Comparison of ENCODE assay signal across 14 mouse cellular contexts in the genomic region with DNA sequence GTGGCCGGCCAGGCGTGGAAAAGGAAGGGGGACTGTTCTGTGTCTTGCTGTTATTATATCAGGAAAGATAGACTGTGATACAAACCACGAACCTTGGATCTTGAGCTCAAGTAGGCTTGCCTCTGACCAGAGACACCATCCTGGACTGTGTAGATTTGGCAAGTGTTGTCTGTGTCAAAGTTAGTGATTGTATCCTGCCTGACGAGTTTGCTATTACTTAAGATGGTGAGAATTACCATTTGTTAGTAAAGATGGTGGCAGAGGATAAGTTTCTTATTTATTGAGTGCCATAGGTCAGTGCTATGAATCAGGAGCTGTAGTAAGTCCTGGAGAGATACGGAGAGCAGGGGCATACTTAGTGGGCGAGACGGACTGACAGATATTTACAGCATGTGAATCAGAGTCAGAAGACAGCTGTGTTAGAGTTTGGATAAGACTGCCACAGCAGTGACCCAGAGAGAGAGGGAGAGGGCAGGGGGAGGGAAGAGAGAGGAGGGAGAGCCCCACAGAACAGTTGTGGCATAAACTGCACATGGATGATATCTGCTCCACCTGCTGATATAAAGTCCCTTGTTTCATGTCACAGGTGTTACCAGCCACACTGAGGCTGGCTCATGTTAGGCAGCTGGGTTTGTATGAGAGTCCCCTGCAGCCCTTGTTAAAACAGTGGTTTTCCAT. TPM values are rescaled to one million over a fixed set of nuclear protein-coding genes. Genes with fewer than 3 reads are reported as not detected.
DNase-seq lines count a peak whose midpoint lies in the region; ATAC-seq lines count a peak whose summit lies in the region.
"Had no signal": no experiment of that assay in that cellular context is flagged by ENCODE, and none has a peak within 500 bp of the region (broad histone marks: within the 10 kb centered on the region; RNA-seq: fewer than 3 reads in every experiment).

No protein-coding gene starts in this region.

- H3K4me1 ChIP-seq in kidney, embryonic 16.5 days (ENCODE audit: insufficient read depth, low read length): peaks cover 40% of the 10 kb centered on the region
- peaks cover 40% of the 10 kb centered on the region for H3K4me1 ChIP-seq in embryonic facial prominence, embryonic 15.5 days
- H3K4me1 ChIP-seq in stomach, embryonic 14.5 days (ENCODE audit: control insufficient read depth, insufficient read depth, low read length): peaks cover 51% of the 10 kb centered on the region
- peaks cover 50% of the 10 kb centered on the region for H3K4me1 ChIP-seq in hindbrain, embryonic 10.5 days (replicated peaks)

- peak overlapping the region; percentile 20; the same call in 1 of the 2 replicates for H3K4me2 ChIP-seq in kidney, embryonic 16.5 days (replicated peaks; ENCODE audit: low read depth, low read length)
- no peak overlapping the region for H3K4me2 ChIP-seq in embryonic facial prominence, embryonic 15.5 days (replicated peaks)
- 0 out of 2 replicates have a peak overlapping the region, but pooled peaks have one; percentile 7 for H3K4me2 ChIP-seq in stomach, embryonic 14.5 days (replicated peaks; ENCODE audit: low read depth, low read length)
- H3K4me2 ChIP-seq: midbrain, embryonic 15.5 days had no signal

- no peaks in the 10 kb centered on the region for H3K9me3 ChIP-seq in kidney, embryonic 16.5 days (ENCODE audit: low read length)
- H3K9me3 ChIP-seq in embryonic facial prominence, embryonic 15.5 days (replicated peaks): no peaks in the 10 kb centered on the region
- no peaks in the 10 kb centered on the region for H3K9me3 ChIP-seq in stomach, embryonic 14.5 days (ENCODE audit: control insufficient read depth, low read depth, low read length)
- no peaks in the 10 kb centered on the region for H3K9me3 ChIP-seq in hindbrain, embryonic 10.5 days
- H3K9me3 ChIP-seq: midbrain, embryonic 15.5 days had no signal

- H3K4me3 ChIP-seq in kidney, embryonic 16.5 days (ENCODE audit: low read length): no peak overlapping the region
- H3K4me3 ChIP-seq in embryonic facial prominence, embryonic 15.5 days (replicated peaks): no peak overlapping the region
- no peak overlapping the region for H3K4me3 ChIP-seq in stomach, embryonic 14.5 days (ENCODE audit: low read depth, low read length)
- H3K4me3 ChIP-seq in hindbrain, embryonic 10.5 days: no peak overlapping the region
- H3K4me3 ChIP-seq: midbrain, embryonic 15.5 days had no signal

- H3K27me3 ChIP-seq in kidney, embryonic 16.5 days (ENCODE audit: insufficient read depth, low read length): no peaks in the 10 kb centered on the region
- H3K27me3 ChIP-seq in embryonic facial prominence, embryonic 15.5 days: no peaks in the 10 kb centered on the region
- H3K27me3 ChIP-seq in stomach, embryonic 14.5 days (ENCODE audit: control insufficient read depth, insufficient read depth, low read length): no peaks in the 10 kb centered on the region
- H3K27me3 ChIP-seq in hindbrain, embryonic 10.5 days (ENCODE audit: insufficient read depth, poor library complexity, severe bottlenecking): no peaks in the 10 kb centered on the region
- H3K27me3 ChIP-seq: midbrain, embryonic 15.5 days had no signal

- no peak overlapping the region for H3K9ac ChIP-seq in kidney, embryonic 16.5 days (replicated peaks; ENCODE audit: low read length)
- H3K9ac ChIP-seq in embryonic facial prominence, embryonic 15.5 days: no peak overlapping the region
- no peak overlapping the region for H3K9ac ChIP-seq in stomach, embryonic 14.5 days (replicated peaks; ENCODE audit: low read depth, low read length)
- H3K9ac ChIP-seq: liver, embryonic 14.5 days; midbrain, embryonic 15.5 days had no signal

- no peak overlapping the region for H3K27ac ChIP-seq in kidney, embryonic 16.5 days (ENCODE audit: low read length)
- 0 out of 2 replicates have a peak overlapping the region, but pooled peaks have one; percentile 34 for H3K27ac ChIP-seq in embryonic facial prominence, embryonic 15.5 days (replicated peaks)
- H3K27ac ChIP-seq in stomach, embryonic 14.5 days (ENCODE audit: low read length): peak overlapping the region; percentile 34
- H3K27ac ChIP-seq in hindbrain, embryonic 10.5 days: no peak overlapping the region
- H3K27ac ChIP-seq: liver, embryonic 14.5 days; midbrain, embryonic 15.5 days had no signal

- no peaks in the 10 kb centered on the region for H3K36me3 ChIP-seq in kidney, embryonic 16.5 days (ENCODE audit: insufficient read depth, low read length)
- H3K36me3 ChIP-seq in embryonic facial prominence, embryonic 15.5 days: no peaks in the 10 kb centered on the region
- no peaks in the 10 kb centered on the region for H3K36me3 ChIP-seq in stomach, embryonic 14.5 days (ENCODE audit: control insufficient read depth, insufficient read depth, low read length)
- H3K36me3 ChIP-seq in hindbrain, embryonic 10.5 days: no peaks in the 10 kb centered on the region
- H3K36me3 ChIP-seq: midbrain, embryonic 15.5 days had no signal

- 17% methylated on average over 7 of the region's 7 CpGs for WGBS in kidney, embryonic 16.5 days
- WGBS in embryonic facial prominence, embryonic 15.5 days: 67% methylated on average over 7 of the region's 7 CpGs
- 19% methylated on average over 7 of the region's 7 CpGs for WGBS in stomach, embryonic 14.5 days
- WGBS in hindbrain, embryonic 10.5 days: 80% methylated on average over 7 of the region's 7 CpGs

- peak; percentile 86 for DNase-seq in heart, adult 11 months
- DNase-seq in heart, adult 8-10 months (ENCODE audit: low spot score): no peak
- DNase-seq in kidney, postnatal 25 days: no peak
- no peak for DNase-seq in hindbrain, embryonic 10.5 days (ENCODE audit: low spot score)
- DNase-seq in adrenal gland, postnatal 10 days: no peak
- DNase-seq: cerebellum, postnatal 10 days; kidney, adult 8-10 months; lung, postnatal 36 days; thymus, adult 18-20 months had no signal

- ATAC-seq in kidney, embryonic 16.5 days (ENCODE audit: low FRiP score, low TSS enrichment): peak; percentile 60
- ATAC-seq in embryonic facial prominence, embryonic 15.5 days (ENCODE audit: insufficient number of reproducible peaks, low FRiP score, low TSS enrichment, low read depth): no peak
- 0 out of 2 replicates have a peak, but pooled peaks have one; percentile 16 for ATAC-seq in stomach, embryonic 14.5 days (ENCODE audit: insufficient number of reproducible peaks, insufficient read depth, low FRiP score, low read depth)
- ATAC-seq: midbrain, embryonic 15.5 days had no signal

RNA-seq across cellular contexts. Expression of a gene that starts 12.9 kb away (rescaled TPM):
- total RNA-seq in heart, adult 8-10 months (2022): 10 to 100 TPM in 2 of 4 experiments, 1 to 10 TPM in 2; 9.6 to 13.6 (median 9.9) TPM
- polyA plus RNA-seq in kidney, embryonic 16.5 days (2015; fragmentation: Nextera tagmentation; extraction: Ambion mirVana): 44.7 and 44.9 TPM in 2 replicates
- 64.8 and 69.0 TPM in 2 replicates for polyA plus RNA-seq in embryonic facial prominence, embryonic 15.5 days (2015; fragmentation: Nextera tagmentation; extraction: Ambion mirVana)
- 49.0 and 56.6 TPM in 2 replicates for polyA plus RNA-seq in stomach, embryonic 14.5 days (2014; fragmentation: Nextera tagmentation; extraction: Ambion mirVana)
- polyA plus RNA-seq in hindbrain, embryonic 10.5 days (2016; fragmentation: Nextera tagmentation; extraction: Ambion mirVana): 43.6 and 45.6 TPM in 2 replicates
- total RNA-seq in adrenal gland, postnatal 10 days (2021): 10 to 100 TPM; 14.9 to 18.7 TPM

Comparison
In these comparisons a context has a peak if more than half of its experiments do, and no peak if none do; other contexts are left out.
1. H3K27ac ChIP-seq: peak in embryonic facial prominence, embryonic 15.5 days (single experiment) and stomach, embryonic 14.5 days (single experiment); none in kidney, embryonic 16.5 days (single experiment) and hindbrain, embryonic 10.5 days (single experiment).